Mouse (Mus musculus) hindbrain, embryonic 11.5 days (tissue): ENCODE results near the gene Edem1. TPM values are rescaled to one million over a fixed set of nuclear protein-coding genes. Genes with fewer than 3 reads are reported as not detected.
A peak's percentile ranks its signal among the peaks of the same experiment; 100 is the strongest.

Source experiments
- ATAC-seq: fragments of 200-750 bp; cut with Nextera tagmentation; 2 replicates; pipeline ENCODE4 v1.8.0; 2017; ENCODE audit warnings: mild to moderate bottlenecking, moderate TSS enrichment, moderate library complexity; ENCODE audit not compliant: low FRiP score
- DNase-seq: peaks from one replicate; pipeline ENCODE4 v3.0.0-alpha.2; 2015; ENCODE audit warnings: low spot score
- H3K27ac ChIP-seq: fragments of 300-500 bp; sonication (generic); 2 replicates; pipeline ENCODE4 v1.5.1; 2014; ENCODE audit warnings: mild to moderate bottlenecking, low read depth, low read length
- H3K27me3 ChIP-seq: fragments of 300-500 bp; sonication (generic); 2 replicates; pipeline ENCODE4 v1.6.1; 2014; ENCODE audit warnings: mild to moderate bottlenecking, low read length, moderate library complexity, mixed read lengths; ENCODE audit not compliant: control insufficient read depth, insufficient read depth
- H3K36me3 ChIP-seq: fragments of 300-500 bp; sonication (generic); 2 replicates; pipeline ENCODE4 v1.6.1; 2014; ENCODE audit warnings: mild to moderate bottlenecking, low read length, moderate library complexity, mixed read lengths; ENCODE audit not compliant: control insufficient read depth, insufficient read depth
- H3K4me1 ChIP-seq: fragments of 300-500 bp; sonication (generic); replicated peaks from 2 replicates; pipeline ENCODE4 v1.6.1; 2014; ENCODE audit warnings: low read length, mixed read lengths; ENCODE audit not compliant: control insufficient read depth, insufficient read depth
- H3K4me2 ChIP-seq: fragments of 300-500 bp; sonication (generic); replicated peaks from 2 replicates; pipeline ENCODE4 v1.6.1; 2014; ENCODE audit warnings: mild to moderate bottlenecking, low read depth, low read length
- H3K4me3 ChIP-seq: fragments of 300-500 bp; sonication (generic); 2 replicates; pipeline ENCODE4 v1.5.1; 2014; ENCODE audit warnings: low read depth, low read length
- H3K9ac ChIP-seq: fragments of 300-500 bp; sonication (generic); 2 replicates; pipeline ENCODE4 v1.6.1; 2014; ENCODE audit warnings: low read depth, low read length
- H3K9me3 ChIP-seq: fragments of 300-500 bp; sonication (generic); 2 replicates; pipeline ENCODE4 v1.6.1; 2016; ENCODE audit warnings: low read length; ENCODE audit not compliant: control insufficient read depth
- WGBS: fragments of 180-500 bp; shearing (Covaris S2); extraction: QIAGEN DNeasy Blood & Tissue Kit; methylation state at CpG from one replicate; pipeline ENCODE4 v1.1.7; 2014; 5-methylcytosine and 5-hydroxymethylcytosine counted together
- polyA plus RNA-seq: library from polyadenylated mRNA; unstranded; fragments of >200 nt; fragmentation: Nextera tagmentation; extraction: Ambion mirVana; gene quantifications from 2 replicates; pipeline ENCODE4 v1.2.1, GENCODE M21; 2014

Gene Edem1
- polyA plus RNA-seq, 1 experiment from 2014 or later = 22.2 TPM

GRCm38 (mm10) chr6:108795912-108796311 is 32.5 kb upstream of the Edem1 start:
- Histone ChIP-seq H3K4me2 (no peak overlapping the region), H3K9me3 (no peaks in the 10 kb centered on the region), H3K27ac (no peak overlapping the region), H3K4me1 (no peaks in the 10 kb centered on the region), H3K36me3 (no peaks in the 10 kb centered on the region), H3K9ac (no peak overlapping the region), H3K27me3 (no peaks in the 10 kb centered on the region), H3K4me3 (no peak overlapping the region)
- 81% methylated on average over 1 of the region's 1 CpGs for WGBS
- DNase-seq = no peak
- no peak for ATAC-seq

GRCm38 (mm10) chr6:108796706-108797105 is 31.7 kb upstream of the Edem1 start:
- DNase-seq (peak; percentile 27), ATAC-seq (peak; percentile 74; the same call in 1 of the 2 replicates)
- WGBS = 37% methylated on average over 2 of the region's 2 CpGs
- Histone ChIP-seq H3K9me3 (no peaks in the 10 kb centered on the region), H3K9ac (no peak overlapping the region), H3K4me1 (no peaks in the 10 kb centered on the region), H3K4me3 (no peak overlapping the region), H3K27me3 (no peaks in the 10 kb centered on the region), H3K27ac (no peak overlapping the region), H3K36me3 (no peaks in the 10 kb centered on the region), H3K4me2 (no peak overlapping the region)

GRCm38 (mm10) chr6:108805194-108805593 is 23.2 kb upstream of the Edem1 start:
- no peak overlapping the region for H3K4me2 ChIP-seq
- no peaks in the 10 kb centered on the region for H3K4me1 ChIP-seq
- no peaks in the 10 kb centered on the region for H3K27me3 ChIP-seq
- 40% methylated on average over 1 of the region's 1 CpGs for WGBS
- no peak overlapping the region for H3K9ac ChIP-seq
- no peaks in the 10 kb centered on the region for H3K9me3 ChIP-seq
- no peaks in the 10 kb centered on the region for H3K36me3 ChIP-seq
- no peak for DNase-seq
- no peak overlapping the region for H3K4me3 ChIP-seq
- H3K27ac ChIP-seq = no peak overlapping the region
- 0 out of 2 replicates have a peak, but pooled peaks have one; percentile 51 for ATAC-seq

- Histone ChIP-seq H3K27me3 (no peaks in the 10 kb centered on the region), H3K4me2 (no peak overlapping the region), H3K9me3 (no peaks in the 10 kb centered on the region), H3K36me3 (no peaks in the 10 kb centered on the region), H3K27ac (no peak overlapping the region), H3K4me1 (no peaks in the 10 kb centered on the region), H3K9ac (no peak overlapping the region), H3K4me3 (no peak overlapping the region)
- 84% methylated on average over 7 of the region's 7 CpGs for WGBS
- ATAC-seq = no peak
- DNase-seq = no peak
These were observed 22.6 kb upstream of the Edem1 start for GRCm38 (mm10) chr6:108805871-108806270.

GRCm38 (mm10) chr6:108807446-108807845 is 21.0 kb upstream of the Edem1 start:
- H3K9me3 ChIP-seq = no peaks in the 10 kb centered on the region
- no peak overlapping the region for H3K4me3 ChIP-seq
- no peaks in the 10 kb centered on the region for H3K36me3 ChIP-seq
- no peak for ATAC-seq
- H3K27ac ChIP-seq = no peak overlapping the region
- no peak for DNase-seq
- no peak overlapping the region for H3K4me2 ChIP-seq
- WGBS = 75% methylated on average over 3 of the region's 3 CpGs
- no peaks in the 10 kb centered on the region for H3K4me1 ChIP-seq
- H3K27me3 ChIP-seq = no peaks in the 10 kb centered on the region
- no peak overlapping the region for H3K9ac ChIP-seq

- H3K9me3 ChIP-seq = no peaks in the 10 kb centered on the region
- H3K9ac ChIP-seq = no peak overlapping the region
- no peaks in the 10 kb centered on the region for H3K4me1 ChIP-seq
- H3K27me3 ChIP-seq = no peaks in the 10 kb centered on the region
- no peak overlapping the region for H3K4me2 ChIP-seq
- DNase-seq (no peak), ATAC-seq (no peak)
- WGBS = 86% methylated on average over 1 of the region's 1 CpGs
- no peaks in the 10 kb centered on the region for H3K36me3 ChIP-seq
- no peak overlapping the region for H3K4me3 ChIP-seq
- no peak overlapping the region for H3K27ac ChIP-seq
These were observed 19.7 kb upstream of the Edem1 start for GRCm38 (mm10) chr6:108808786-108809185.

GRCm38 (mm10) chr6:108810237-108810636 is 18.2 kb upstream of the Edem1 start:
- Histone ChIP-seq H3K4me3 (no peak overlapping the region), H3K9me3 (no peaks in the 10 kb centered on the region), H3K9ac (no peak overlapping the region), H3K36me3 (no peaks in the 10 kb centered on the region), H3K27ac (no peak overlapping the region), H3K4me2 (no peak overlapping the region), H3K4me1 (no peaks in the 10 kb centered on the region), H3K27me3 (no peaks in the 10 kb centered on the region)
- DNase-seq (no peak), ATAC-seq (no peak)
- WGBS = 68% methylated on average over 10 of the region's 10 CpGs

GRCm38 (mm10) chr6:108812134-108812533 is 16.3 kb upstream of the Edem1 start:
- ATAC-seq = no peak

GRCm38 (mm10) chr6:108817510-108817909 is 10.9 kb upstream of the Edem1 start:
- Histone ChIP-seq H3K9me3 (no peaks in the 10 kb centered on the region), H3K36me3 (no peaks in the 10 kb centered on the region), H3K9ac (no peak overlapping the region), H3K4me1 (no peaks in the 10 kb centered on the region), H3K4me2 (no peak overlapping the region), H3K4me3 (no peak overlapping the region), H3K27ac (no peak overlapping the region), H3K27me3 (no peaks in the 10 kb centered on the region)
- 79% methylated on average over 4 of the region's 4 CpGs for WGBS
- ATAC-seq = no peak
- DNase-seq = no peak

More at GRCm38 (mm10) chr6:108812134-108812533, 16.3 kb upstream of the Edem1 start:
- Histone ChIP-seq H3K9me3 (no peaks in the 10 kb centered on the region), H3K4me3 (no peak overlapping the region), H3K27me3 (no peaks in the 10 kb centered on the region), H3K36me3 (no peaks in the 10 kb centered on the region), H3K9ac (no peak overlapping the region), H3K27ac (no peak overlapping the region), H3K4me2 (no peak overlapping the region), H3K4me1 (no peaks in the 10 kb centered on the region)
- 90% methylated on average over 2 of the region's 2 CpGs for WGBS
- DNase-seq = no peak
